Mouse (Mus musculus): Measurements from ENCODE around the gene Atf7ip. TPM values are rescaled to one million over a fixed set of nuclear protein-coding genes. Genes with fewer than 3 reads are reported as not detected.

Atf7ip gene
- total and polyA plus RNA-seq, 2 experiments: 5.2 to 14.9 TPM

GRCm38 (mm10) chr6:136520361-136520760 lies 14.4 kb downstream of the Atf7ip start:
- H3K4me1 ChIP-seq (ENCODE audit: control insufficient read depth, insufficient read depth, low read length): peaks cover 21% of the 10 kb centered on the region
- H3K27me3 ChIP-seq (ENCODE audit: control insufficient read depth, insufficient read depth, low read length): no peaks in the 10 kb centered on the region
- no peak overlapping the region for H3K9ac ChIP-seq (ENCODE audit: low read depth, low read length)
- H3K36me3 ChIP-seq (ENCODE audit: control insufficient read depth, insufficient read depth, low read length): 0 out of 2 replicates have a peak, but pooled peaks cover 2% of the 10 kb centered on the region
- no peak overlapping the region; the same call in 1 of the 2 replicates for H3K4me3 ChIP-seq (ENCODE audit: insufficient read depth, low read depth, low read length)
- H3K79me2 ChIP-seq (ENCODE audit: control insufficient read depth, insufficient read depth, low read length): peaks cover 26% of the 10 kb centered on the region
- DNase-seq (ENCODE audit: extremely low read depth, low read depth, low spot score): no peak
- 69% methylated on average over 2 of the region's 2 CpGs for WGBS
- H3K27ac ChIP-seq (replicated peaks; ENCODE audit: insufficient read depth, low read depth, low read length): no peak overlapping the region
- TF ChIP-seq POLR2A (IDR thresholded peaks at IDR 0.05; ENCODE audit: extremely low read depth, insufficient read depth, low read length) (no peak), CTCF (IDR thresholded peaks at IDR 0.05; ENCODE audit: low read depth, low read length) (no peak)

- H3K4me3 ChIP-seq (ENCODE audit: insufficient read depth, low read depth, low read length): no peak overlapping the region
- peaks cover 23% of the 10 kb centered on the region for H3K4me1 ChIP-seq (ENCODE audit: control insufficient read depth, insufficient read depth, low read length)
- 0 out of 2 replicates have a peak overlapping the region, but pooled peaks have one; percentile 31 for H3K9ac ChIP-seq (ENCODE audit: low read depth, low read length)
- H3K27me3 ChIP-seq (ENCODE audit: control insufficient read depth, insufficient read depth, low read length): no peaks in the 10 kb centered on the region
- no peak for DNase-seq (ENCODE audit: extremely low read depth, low read depth, low spot score)
- peaks cover 4% of the 10 kb centered on the region; the same call in 1 of the 2 replicates for H3K36me3 ChIP-seq (ENCODE audit: control insufficient read depth, insufficient read depth, low read length)
- no peak for TF ChIP-seq CTCF (IDR thresholded peaks at IDR 0.05; ENCODE audit: low read depth, low read length)
- no peak for TF ChIP-seq POLR2A (IDR thresholded peaks at IDR 0.05; ENCODE audit: extremely low read depth, insufficient read depth, low read length)
- H3K27ac ChIP-seq (replicated peaks; ENCODE audit: insufficient read depth, low read depth, low read length): peak overlapping the region; percentile 41; the same call in 1 of the 2 replicates
- peaks cover 32% of the 10 kb centered on the region for H3K79me2 ChIP-seq (ENCODE audit: control insufficient read depth, insufficient read depth, low read length)
Measured at GRCm38 (mm10) chr6:136521681-136522080, 15.7 kb downstream of the Atf7ip start.

- no peak overlapping the region for H3K27ac ChIP-seq (replicated peaks; ENCODE audit: insufficient read depth, low read depth, low read length)
- WGBS: 80% methylated on average over 5 of the region's 5 CpGs
- no peak for DNase-seq (ENCODE audit: extremely low read depth, low read depth, low spot score)
- H3K4me1 ChIP-seq (ENCODE audit: control insufficient read depth, insufficient read depth, low read length): peaks cover 23% of the 10 kb centered on the region
- peaks cover 4% of the 10 kb centered on the region; the same call in 1 of the 2 replicates for H3K36me3 ChIP-seq (ENCODE audit: control insufficient read depth, insufficient read depth, low read length)
- TF ChIP-seq CTCF (IDR thresholded peaks at IDR 0.05; ENCODE audit: low read depth, low read length) (no peak), POLR2A (IDR thresholded peaks at IDR 0.05; ENCODE audit: extremely low read depth, insufficient read depth, low read length) (no peak)
- no peaks in the 10 kb centered on the region for H3K27me3 ChIP-seq (ENCODE audit: control insufficient read depth, insufficient read depth, low read length)
- H3K4me3 ChIP-seq (ENCODE audit: insufficient read depth, low read depth, low read length): no peak overlapping the region
- H3K79me2 ChIP-seq (ENCODE audit: control insufficient read depth, insufficient read depth, low read length): peaks cover 32% of the 10 kb centered on the region
- H3K9ac ChIP-seq (ENCODE audit: low read depth, low read length): no peak overlapping the region
Measured at GRCm38 (mm10) chr6:136522658-136523057, 16.7 kb downstream of the Atf7ip start.

GRCm38 (mm10) chr6:136524751-136525150 lies 18.8 kb downstream of the Atf7ip start:
- H3K27ac ChIP-seq (replicated peaks; ENCODE audit: insufficient read depth, low read depth, low read length): peak overlapping the region; percentile 89
- peaks cover 41% of the 10 kb centered on the region for H3K79me2 ChIP-seq (ENCODE audit: control insufficient read depth, insufficient read depth, low read length)
- no peak overlapping the region for H3K4me3 ChIP-seq (ENCODE audit: insufficient read depth, low read depth, low read length)
- H3K9ac ChIP-seq (ENCODE audit: low read depth, low read length): no peak overlapping the region
- peaks cover 23% of the 10 kb centered on the region for H3K4me1 ChIP-seq (ENCODE audit: control insufficient read depth, insufficient read depth, low read length)
- peak; percentile 91 for DNase-seq (ENCODE audit: extremely low read depth, low read depth, low spot score)
- peaks cover 4% of the 10 kb centered on the region for H3K36me3 ChIP-seq (ENCODE audit: control insufficient read depth, insufficient read depth, low read length)
- H3K27me3 ChIP-seq (ENCODE audit: control insufficient read depth, insufficient read depth, low read length): no peaks in the 10 kb centered on the region
- TF ChIP-seq CTCF (IDR thresholded peaks at IDR 0.05; ENCODE audit: low read depth, low read length): no peak
- no peak for TF ChIP-seq POLR2A (IDR thresholded peaks at IDR 0.05; ENCODE audit: extremely low read depth, insufficient read depth, low read length)
- WGBS: 46% methylated on average over 4 of the region's 4 CpGs

GRCm38 (mm10) chr6:136525567-136525966 lies 19.6 kb downstream of the Atf7ip start:
- 53% methylated on average over 4 of the region's 4 CpGs for WGBS
- H3K27ac ChIP-seq (replicated peaks; ENCODE audit: insufficient read depth, low read depth, low read length): no peak overlapping the region
- H3K4me1 ChIP-seq (ENCODE audit: control insufficient read depth, insufficient read depth, low read length): peaks cover 20% of the 10 kb centered on the region
- H3K9ac ChIP-seq (ENCODE audit: low read depth, low read length): no peak overlapping the region
- H3K79me2 ChIP-seq (ENCODE audit: control insufficient read depth, insufficient read depth, low read length): peaks cover 39% of the 10 kb centered on the region
- no peak for TF ChIP-seq CTCF (IDR thresholded peaks at IDR 0.05; ENCODE audit: low read depth, low read length)
- no peak for TF ChIP-seq POLR2A (IDR thresholded peaks at IDR 0.05; ENCODE audit: extremely low read depth, insufficient read depth, low read length)
- DNase-seq (ENCODE audit: extremely low read depth, low read depth, low spot score): peak; percentile 73
- no peaks in the 10 kb centered on the region for H3K27me3 ChIP-seq (ENCODE audit: control insufficient read depth, insufficient read depth, low read length)
- peaks cover 4% of the 10 kb centered on the region for H3K36me3 ChIP-seq (ENCODE audit: control insufficient read depth, insufficient read depth, low read length)
- H3K4me3 ChIP-seq (ENCODE audit: insufficient read depth, low read depth, low read length): no peak overlapping the region

- peaks cover 23% of the 10 kb centered on the region for H3K4me1 ChIP-seq (ENCODE audit: control insufficient read depth, insufficient read depth, low read length)
- no peaks in the 10 kb centered on the region for H3K27me3 ChIP-seq (ENCODE audit: control insufficient read depth, insufficient read depth, low read length)
- DNase-seq (ENCODE audit: extremely low read depth, low read depth, low spot score): no peak
- H3K27ac ChIP-seq (replicated peaks; ENCODE audit: insufficient read depth, low read depth, low read length): no peak overlapping the region
- H3K9ac ChIP-seq (ENCODE audit: low read depth, low read length): no peak overlapping the region
- TF ChIP-seq POLR2A (IDR thresholded peaks at IDR 0.05; ENCODE audit: extremely low read depth, insufficient read depth, low read length): no peak
- TF ChIP-seq CTCF (IDR thresholded peaks at IDR 0.05; ENCODE audit: low read depth, low read length): no peak
- no peak overlapping the region for H3K4me3 ChIP-seq (ENCODE audit: insufficient read depth, low read depth, low read length)
- H3K36me3 ChIP-seq (ENCODE audit: control insufficient read depth, insufficient read depth, low read length): peaks cover 2% of the 10 kb centered on the region
- 80% methylated on average over 2 of the region's 2 CpGs for WGBS
- peaks cover 31% of the 10 kb centered on the region; the same call in 1 of the 2 replicates for H3K79me2 ChIP-seq (ENCODE audit: control insufficient read depth, insufficient read depth, low read length)
Measured at GRCm38 (mm10) chr6:136529156-136529555, 23.2 kb downstream of the Atf7ip start.
